Mouse (Mus musculus): ENCODE data around the gene Usp43. TPM values are rescaled to one million over a fixed set of nuclear protein-coding genes. Genes with fewer than 3 reads are reported as not detected.

Gene Usp43
- total RNA-seq, 2 experiments from 2014 or later: not detected

DNA sequence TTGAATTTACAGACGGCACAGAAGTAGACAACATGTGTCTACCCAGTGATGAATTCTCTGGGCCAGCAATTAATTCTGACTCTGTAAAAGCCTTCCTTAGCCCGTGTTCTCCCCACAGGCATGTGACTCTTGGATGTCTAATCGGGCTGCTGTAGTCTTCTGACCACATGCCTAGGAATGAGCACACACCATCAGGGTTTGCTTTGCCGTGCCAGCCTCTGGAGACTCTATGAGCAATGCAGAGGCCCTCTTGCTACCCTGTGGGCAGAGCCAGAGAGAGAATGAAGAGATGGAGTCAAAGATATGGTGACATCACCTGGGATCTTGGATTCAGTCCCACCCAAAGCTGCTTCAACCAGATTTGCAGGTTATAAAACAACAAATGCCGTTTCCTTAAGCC is 10.9 kb downstream of the Usp43 start:
- no peak for ATAC-seq (replicated peaks; ENCODE audit: low FRiP score, poor library complexity, severe bottlenecking)

DNA sequence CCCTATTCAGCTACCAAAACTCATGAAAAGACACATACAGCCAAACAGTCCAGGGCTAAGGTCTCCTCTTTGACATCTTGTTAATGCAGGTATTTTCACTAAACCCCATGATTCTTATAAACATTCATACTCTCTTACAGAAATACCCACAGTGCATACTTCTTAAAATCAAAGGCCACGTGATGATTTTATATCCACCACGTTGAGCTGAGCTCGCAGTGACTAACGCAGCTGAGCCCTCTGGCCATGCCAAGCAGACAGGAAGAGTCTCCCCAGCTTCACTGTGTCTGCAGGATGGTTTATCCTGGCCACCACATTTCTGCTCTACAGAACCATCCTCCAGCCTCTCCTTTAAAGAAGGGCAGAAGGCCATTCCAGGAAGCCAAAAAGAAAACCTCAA is 18.2 kb downstream of the Usp43 start:
- no peak for ATAC-seq (replicated peaks; ENCODE audit: low FRiP score, poor library complexity, severe bottlenecking)

DNA sequence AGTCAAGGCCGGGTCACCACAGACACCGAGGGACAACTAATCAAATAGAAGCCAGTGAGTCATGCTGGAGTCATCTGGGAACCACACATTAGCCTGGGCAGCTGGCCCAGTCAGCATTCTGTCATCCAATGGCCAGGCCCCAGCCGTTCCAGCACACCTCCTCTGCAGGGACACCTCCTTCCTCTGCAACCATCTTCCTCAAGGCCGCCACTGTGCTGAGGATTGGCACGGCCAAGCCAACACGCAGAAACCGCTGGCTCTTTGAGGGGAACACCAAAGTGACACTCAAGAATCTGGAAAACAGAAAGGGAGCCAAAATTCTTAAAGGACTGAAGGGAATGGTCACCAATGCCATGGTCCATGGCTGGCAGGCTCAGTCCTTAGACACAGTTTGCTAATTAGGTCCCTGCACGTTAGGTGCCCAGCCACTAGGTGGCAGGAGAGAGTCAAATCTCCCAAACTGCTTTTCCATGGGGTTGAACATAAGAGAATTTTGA is 24.8 kb downstream of the Usp43 start:
- ATAC-seq (replicated peaks; ENCODE audit: low FRiP score, poor library complexity, severe bottlenecking): peak; percentile 78

DNA sequence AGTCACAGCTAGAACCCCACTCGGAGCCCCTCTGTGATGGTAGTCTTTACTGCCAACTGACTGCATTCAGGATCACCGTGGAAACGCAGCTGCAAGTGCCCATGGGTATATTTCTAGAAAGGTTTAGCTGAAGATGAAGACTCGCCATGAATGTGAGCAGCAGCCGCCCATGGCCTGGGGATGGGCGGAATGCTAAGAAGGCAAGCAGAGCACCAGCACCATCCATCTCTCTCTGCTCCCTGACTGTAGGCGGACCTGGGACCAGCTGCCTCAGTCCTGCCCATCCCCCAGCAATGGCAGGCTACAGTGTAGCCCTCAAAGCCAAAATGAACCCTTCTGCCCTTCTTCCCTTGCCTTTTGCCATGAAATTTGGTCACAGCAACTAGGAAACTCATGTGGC is 26.3 kb downstream of the Usp43 start:
- no peak for ATAC-seq (replicated peaks; ENCODE audit: low FRiP score, poor library complexity, severe bottlenecking)

DNA sequence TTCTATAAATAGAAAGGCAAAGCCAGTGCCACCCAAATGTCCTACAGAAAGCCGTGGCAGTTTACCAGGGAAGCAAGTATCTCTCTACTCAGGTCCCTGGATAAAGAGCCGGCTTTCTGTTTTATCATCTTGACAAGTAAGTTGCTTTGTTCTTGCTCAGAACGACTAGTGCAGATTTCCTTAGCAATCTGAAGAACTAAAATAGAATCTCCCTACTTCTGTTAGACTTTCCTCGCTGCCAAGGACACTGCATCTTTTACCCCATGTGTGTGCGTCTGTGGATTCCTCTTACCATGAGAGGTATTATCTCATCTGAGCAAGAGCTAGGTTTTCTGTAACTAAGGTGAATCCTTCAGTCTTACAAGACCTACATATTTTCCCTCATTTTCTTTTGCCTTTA is 33.4 kb downstream of the Usp43 start:
- no peak for ATAC-seq (replicated peaks; ENCODE audit: low FRiP score, poor library complexity, severe bottlenecking)

DNA sequence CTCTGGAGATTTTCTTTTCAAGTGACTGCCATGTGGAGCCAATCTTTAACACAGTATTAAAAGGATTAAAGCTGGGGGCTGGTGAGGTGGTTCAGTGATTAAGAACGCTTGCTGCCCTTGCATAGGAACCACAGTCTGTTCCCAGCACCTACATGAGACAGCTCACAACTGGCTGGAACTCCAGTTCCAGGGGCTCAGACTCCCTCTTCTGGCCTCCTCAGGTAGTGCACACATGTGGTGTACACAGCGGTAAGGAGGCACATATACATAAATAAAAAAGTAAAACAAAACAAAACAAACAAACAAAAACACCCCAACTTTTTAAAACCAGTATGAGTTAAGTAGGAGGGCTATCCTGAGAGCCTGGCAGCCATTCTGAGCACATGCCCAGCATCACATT is 36.0 kb downstream of the Usp43 start:
- no peak for ATAC-seq (replicated peaks; ENCODE audit: low FRiP score, poor library complexity, severe bottlenecking)

DNA sequence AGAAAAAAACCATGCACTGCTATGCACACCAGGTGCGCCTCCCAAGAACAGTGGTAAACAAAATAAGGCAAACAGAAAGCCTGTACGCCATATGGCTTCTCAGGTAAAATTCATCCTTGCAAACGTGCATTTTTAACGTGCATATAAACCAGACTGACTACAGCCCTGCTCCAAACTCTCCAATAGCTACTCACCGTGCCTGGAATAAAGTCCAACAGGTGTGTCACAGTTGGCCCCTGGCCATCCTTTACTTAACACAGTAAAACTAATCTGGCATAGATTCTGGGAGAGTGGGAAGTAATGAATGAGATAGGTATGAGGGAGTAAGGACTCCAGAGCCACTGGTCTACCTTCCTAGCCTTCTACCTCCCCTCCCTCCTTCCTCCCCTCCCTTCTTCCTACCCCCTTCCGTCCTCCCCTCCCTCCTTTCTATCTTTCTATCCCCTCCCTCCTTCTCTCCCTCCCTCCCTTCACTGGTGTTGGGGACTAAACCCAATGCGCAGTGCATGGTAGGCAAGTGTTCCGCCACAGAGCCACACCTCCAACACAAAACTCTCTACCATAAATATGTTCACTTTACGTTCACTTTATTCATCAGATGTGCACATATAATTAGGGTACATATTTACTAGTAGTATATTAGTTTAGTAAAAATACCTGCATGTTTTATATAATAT is 56.3 kb downstream of the Usp43 start:
- no peak for ATAC-seq (replicated peaks; ENCODE audit: low FRiP score, poor library complexity, severe bottlenecking)

DNA sequence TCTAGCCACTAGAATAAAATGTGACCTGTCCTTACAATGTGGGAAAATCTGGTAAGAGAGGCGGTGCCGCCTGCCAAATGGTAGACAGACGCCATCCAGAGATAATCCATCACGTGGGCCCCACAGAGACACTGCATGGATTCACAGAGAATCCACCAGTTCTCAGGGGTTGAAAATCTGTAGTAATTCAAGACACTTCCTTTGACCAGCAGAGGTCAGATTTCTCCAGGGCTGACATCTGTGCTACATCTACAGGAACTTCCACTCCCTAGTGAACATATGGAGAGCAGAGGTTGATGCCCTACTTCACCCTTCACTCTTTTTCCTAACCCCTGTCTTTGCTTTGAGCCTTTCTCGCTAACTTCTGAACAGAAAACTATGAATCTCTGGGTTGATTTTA is 56.9 kb downstream of the Usp43 start:
- ATAC-seq (replicated peaks; ENCODE audit: low FRiP score, poor library complexity, severe bottlenecking): no peak

DNA sequence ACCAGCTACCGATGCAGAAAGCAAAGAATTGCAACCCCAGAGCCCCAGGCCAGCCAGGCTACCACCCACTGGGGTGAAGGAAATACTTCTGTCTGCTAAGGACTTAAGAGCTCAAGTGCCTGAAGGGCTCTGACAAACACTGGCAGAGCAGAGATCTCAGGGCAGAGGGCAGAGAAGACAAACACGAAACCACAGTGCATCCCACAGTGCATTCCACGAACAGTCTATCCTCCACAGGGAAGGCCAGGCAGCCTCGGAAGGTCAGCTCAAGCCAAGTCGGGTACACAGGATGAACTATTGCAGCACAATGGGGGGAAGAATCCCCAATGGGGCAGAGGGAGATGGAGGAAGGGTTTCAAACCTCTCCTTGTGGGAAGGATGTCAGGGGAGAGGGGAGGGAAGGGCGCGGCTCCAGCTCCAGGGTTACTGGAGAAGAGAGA is 60.5 kb downstream of the Usp43 start:
- no peak for ATAC-seq (replicated peaks; ENCODE audit: low FRiP score, poor library complexity, severe bottlenecking)

DNA sequence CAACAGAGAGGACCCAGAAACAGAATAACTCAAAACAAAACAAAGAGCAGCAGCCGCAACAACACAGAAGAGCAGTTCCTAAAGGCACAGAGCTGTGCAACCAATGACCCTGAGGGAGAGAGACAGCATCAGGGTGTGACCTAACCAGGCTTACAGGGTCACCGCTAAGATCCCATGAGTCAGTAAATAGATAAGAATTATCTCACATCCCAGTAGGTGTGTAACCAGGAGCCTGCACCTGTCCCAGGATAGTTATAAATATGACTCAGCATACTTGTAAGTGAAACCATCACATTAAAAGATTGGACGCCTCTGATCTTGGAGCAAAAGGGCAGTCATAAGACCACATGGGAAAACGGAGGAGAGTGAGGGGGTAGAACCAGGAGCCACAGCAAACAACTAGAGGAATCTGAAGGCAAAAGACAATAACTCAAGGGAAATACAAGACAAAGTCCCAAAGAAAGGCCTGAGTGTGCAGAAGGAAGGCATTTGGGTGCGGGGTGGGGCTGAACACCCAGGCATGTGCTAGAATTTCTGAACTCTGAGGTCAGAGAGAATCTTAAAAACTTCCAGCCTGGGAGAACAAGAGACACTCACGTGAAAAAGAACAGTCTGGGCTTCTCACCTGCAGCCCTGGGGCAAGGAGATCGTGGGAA is 61.1 kb downstream of the Usp43 start:
- no peak for ATAC-seq (replicated peaks; ENCODE audit: low FRiP score, poor library complexity, severe bottlenecking)

DNA sequence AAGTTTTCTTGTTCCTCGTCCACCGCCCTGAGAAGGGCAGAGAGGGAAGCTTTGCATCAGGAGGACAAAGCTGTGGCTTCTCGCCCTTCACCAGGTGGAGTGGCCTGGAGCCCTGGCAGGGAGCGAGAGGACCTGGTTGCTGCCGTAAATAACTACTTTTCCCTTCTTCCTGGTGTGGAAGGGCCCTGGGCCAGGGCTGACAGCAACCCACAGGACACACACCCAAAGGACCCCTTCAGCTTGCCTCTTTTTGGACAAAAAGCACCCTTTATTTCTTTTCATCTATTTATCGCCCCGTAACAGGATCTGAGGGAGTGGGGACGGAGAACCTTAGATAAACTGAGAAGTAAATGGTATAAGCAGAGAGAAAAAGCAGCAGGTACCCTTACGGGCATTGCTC is 63.4 kb downstream of the Usp43 start:
- no peak for ATAC-seq (replicated peaks; ENCODE audit: low FRiP score, poor library complexity, severe bottlenecking)

DNA sequence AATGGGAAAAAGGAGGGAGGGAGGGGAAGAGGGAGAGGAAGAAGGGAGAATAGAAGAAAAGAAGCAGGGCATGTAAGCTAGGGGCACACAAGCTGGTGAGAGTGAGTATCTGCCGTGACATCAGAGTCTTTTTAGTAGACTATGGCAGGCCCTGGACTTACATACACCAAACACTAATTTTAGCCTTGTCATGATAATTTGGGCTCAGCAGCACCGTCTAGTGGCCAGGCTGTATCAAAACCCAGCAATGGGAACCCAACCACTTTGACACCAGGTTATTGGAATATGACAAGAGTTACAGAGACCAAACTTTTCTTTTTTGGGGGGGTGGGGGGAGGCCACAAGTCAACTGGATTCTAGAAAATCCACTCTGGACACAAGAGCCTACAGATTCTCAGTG is 66.9 kb downstream of the Usp43 start:
- no peak for ATAC-seq (replicated peaks; ENCODE audit: low FRiP score, poor library complexity, severe bottlenecking)

DNA sequence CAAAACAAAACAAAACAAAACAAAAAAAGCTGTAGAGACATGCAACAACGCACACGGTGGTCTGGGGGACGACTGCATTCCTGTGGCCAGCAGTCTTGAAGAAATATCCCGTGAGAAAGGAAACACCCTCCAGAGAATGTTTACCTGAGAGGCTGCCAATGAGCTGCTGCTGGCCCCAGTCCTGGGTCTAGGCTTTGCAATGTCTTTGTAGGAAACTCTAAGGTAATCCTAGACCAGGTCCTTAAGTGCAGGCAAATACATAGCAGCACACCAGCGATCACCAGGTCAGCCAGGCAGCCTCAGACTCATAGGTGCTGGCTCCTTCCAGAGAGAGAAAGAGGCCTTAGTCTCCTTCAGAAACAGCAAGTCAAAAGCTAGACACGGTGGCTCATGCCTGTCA is 68.0 kb downstream of the Usp43 start:
- ATAC-seq (replicated peaks; ENCODE audit: low FRiP score, poor library complexity, severe bottlenecking): no peak

DNA sequence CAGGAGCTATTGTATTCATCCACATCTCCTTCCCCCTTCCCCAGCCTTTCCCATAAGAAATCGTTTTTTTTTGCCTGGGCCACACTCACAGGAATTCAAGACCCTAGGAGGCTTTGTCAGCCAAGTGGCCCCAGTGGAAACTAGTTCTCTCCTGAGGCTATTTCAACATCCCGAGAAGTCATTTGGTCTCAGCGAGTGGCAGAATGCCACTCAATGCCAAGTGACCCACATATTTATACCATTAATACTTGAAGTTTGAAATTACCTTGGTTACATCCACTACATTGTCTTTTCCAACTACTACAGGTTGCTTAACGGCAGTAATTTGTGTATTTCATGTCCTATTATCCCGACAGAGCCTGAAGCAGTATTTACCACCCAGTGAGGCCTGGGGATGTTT is 70.2 kb downstream of the Usp43 start:
- ATAC-seq (replicated peaks; ENCODE audit: low FRiP score, poor library complexity, severe bottlenecking): no peak

DNA sequence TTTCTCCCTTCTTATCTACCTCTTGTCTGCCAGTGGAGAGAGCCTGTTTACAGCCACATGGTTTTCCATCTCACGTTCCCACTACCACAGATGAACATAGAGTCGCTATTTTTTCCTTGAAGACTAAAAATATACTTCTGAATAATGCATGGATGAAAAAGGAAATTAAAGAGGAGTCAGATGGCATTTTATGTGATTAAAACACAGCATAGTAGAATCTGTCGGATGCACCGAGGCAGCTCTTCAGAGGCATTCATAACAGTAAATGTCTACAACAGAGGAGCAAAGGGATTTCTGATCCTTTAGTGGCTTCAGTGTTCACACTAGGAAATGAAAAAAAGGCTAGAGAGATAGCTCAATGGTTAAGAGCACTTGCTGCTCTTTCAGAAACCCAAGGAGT is 76.8 kb downstream of the Usp43 start:
- no peak for ATAC-seq (replicated peaks; ENCODE audit: low FRiP score, poor library complexity, severe bottlenecking)

DNA sequence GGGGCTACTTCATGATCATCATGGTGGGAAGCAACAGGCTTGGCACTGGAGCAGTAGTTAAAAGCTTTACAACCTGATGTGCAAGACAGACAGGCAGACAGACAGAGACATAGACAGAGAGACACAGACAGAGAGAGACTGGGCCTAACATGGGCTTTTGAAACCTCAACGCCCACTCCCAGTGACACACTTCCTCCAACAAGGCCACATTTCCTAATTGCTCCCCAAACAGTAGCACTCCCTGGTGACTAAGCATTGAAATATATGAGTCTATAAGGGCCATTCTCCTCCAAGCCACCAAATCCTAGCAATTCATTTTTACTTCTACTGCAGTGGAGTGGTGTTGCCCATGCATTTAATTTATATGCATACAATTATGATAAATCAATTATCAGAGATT is 82.1 kb downstream of the Usp43 start:
- no peak for ATAC-seq (replicated peaks; ENCODE audit: low FRiP score, poor library complexity, severe bottlenecking)

DNA sequence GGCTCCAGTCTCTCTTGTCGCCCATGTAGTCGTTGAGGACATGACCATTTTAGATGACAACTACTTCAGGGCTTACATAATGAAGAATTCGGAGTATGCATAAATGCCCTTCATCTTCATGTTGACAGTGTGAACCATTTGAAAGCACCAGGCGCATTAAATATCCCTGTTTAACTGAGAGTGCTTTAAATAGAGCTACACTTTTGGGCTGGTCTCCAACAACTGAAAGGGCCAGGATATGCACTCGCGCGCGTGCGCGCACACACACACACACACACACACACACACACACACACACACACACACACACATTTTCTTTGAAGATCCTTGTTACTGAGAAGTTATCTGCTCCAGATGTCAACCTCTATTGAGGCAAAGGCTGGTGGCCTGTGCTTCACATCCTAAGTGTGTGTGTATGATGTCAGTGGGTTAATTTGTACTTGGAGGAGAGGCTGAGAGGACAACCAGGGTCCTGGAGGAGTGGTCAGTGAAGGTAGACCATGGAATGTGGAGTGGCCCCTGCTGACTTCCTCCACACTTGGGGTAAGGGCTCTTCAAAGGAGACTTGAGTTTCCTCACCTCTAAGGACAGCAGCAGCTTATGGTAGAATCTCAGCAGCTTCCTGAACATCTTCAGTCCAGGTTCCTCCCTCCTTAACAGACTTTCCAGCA is 86.4 kb downstream of the Usp43 start:
- no peak for ATAC-seq (replicated peaks; ENCODE audit: low FRiP score, poor library complexity, severe bottlenecking)

DNA sequence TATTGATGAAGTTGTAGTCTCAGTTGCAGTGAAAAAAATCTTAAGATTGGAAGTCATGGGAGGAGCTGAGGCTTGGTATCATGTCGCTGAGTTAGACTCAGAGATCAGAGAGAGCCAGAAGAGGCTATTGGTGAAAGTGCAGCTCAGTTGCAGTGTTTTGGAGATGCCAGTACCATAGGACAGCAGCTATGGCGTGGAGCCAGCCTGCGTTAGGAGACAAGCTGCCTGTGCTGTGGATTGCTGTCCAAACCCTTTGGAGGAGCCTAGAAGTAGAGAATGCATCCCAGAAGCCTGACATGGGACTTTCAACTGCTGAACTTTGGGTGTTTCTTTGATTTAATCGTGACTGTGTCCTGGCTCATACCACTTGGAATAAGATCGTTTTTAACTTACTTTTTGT is 90.1 kb downstream of the Usp43 start:
- no peak for ATAC-seq (replicated peaks; ENCODE audit: low FRiP score, poor library complexity, severe bottlenecking)

DNA sequence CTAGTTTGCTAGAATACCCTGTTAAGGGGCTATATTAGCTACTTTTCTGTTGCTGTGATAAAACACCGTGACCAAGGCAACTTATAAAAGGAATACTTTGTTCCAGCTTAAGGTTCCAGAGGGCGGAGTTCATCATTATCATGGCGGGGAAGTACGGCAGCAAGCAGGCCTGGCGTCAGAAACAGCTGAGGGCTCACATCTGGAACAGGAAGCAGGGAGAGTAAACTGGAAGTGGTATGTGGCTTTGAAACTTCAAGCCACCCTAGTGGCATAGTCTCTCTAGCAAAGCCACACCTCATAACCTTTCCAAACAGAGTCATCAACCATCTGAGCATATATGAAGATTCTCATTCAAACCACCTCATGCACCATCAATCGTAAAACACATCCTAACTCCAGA is 92.4 kb downstream of the Usp43 start:
- ATAC-seq (replicated peaks; ENCODE audit: low FRiP score, poor library complexity, severe bottlenecking): no peak

DNA sequence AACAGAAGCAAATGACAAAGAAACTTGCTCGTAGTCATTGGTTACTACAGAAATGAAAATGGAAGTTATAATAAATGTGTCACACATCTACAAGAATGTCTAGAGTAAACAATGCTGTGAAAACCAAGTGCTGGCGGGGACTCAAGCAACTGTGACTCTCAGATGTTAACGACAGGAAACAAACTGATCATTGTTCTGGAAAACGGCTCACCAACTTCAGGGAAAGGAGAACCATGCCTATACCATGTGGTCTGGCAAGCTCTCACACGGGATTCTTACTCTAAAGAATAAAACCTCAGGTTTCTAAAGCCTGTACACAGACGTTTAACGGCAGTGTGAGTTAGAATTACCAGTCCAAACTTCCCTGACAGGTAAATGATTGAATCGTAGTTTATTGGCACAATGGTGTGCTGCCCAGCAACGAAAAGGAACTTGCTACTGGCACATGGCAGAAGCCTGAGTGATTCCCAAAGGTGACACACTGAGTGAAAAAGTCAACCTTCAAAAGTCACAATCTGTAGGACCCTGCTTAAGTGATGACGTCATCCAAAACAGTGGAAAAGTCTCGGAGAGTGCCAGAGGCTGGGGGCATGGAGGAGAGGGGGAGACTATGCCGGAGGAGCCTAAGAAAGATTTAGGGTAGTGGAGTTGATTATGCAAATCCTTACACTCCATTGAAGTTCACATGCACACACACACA is 93.4 kb downstream of the Usp43 start:
- ATAC-seq (replicated peaks; ENCODE audit: low FRiP score, poor library complexity, severe bottlenecking): no peak

DNA sequence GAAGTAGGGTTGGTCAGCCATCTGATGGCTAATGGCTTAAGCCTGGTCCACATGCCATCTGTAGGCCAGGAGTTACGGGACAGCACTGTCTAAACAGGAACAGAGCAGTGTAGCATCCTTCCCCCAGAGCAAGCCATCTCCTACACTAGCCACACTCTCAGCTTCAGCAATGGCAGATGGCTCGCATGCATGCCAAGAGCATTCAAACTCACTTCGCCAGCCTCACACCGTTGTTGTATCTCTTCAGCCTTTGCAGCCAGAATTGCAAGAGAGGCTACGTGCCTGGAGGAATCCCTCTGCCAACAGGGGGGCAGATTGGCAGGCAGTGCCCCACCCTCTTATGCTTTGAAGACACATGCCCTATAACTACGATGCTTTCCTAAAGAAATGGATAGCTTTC is 100.4 kb downstream of the Usp43 start:
- no peak for ATAC-seq (replicated peaks; ENCODE audit: low FRiP score, poor library complexity, severe bottlenecking)

All from erythroblast, adult 5-6 weeks (primary cell).